Mouse (Mus musculus) heart, embryonic 12.5 days (tissue): Measurements from ENCODE around the gene Iqce. TPM values are rescaled to one million over a fixed set of nuclear protein-coding genes. Genes with fewer than 3 reads are reported as not detected.

Experiments used
- ATAC-seq: fragments of 200-750 bp; cut with Nextera tagmentation; 2 replicates; pipeline ENCODE4 v1.8.0; 2017; ENCODE audit warnings: moderate TSS enrichment, moderate library complexity; ENCODE audit not compliant: insufficient number of reproducible peaks, low FRiP score
- H3K27ac ChIP-seq: fragments of 300-500 bp; sonication (generic); 2 replicates; pipeline ENCODE4 v1.5.1; 2016; ENCODE audit warnings: mild to moderate bottlenecking, moderate library complexity; ENCODE audit not compliant: poor library complexity, severe bottlenecking
- H3K27me3 ChIP-seq: fragments of 300-500 bp; sonication (generic); replicated peaks from 2 replicates; pipeline ENCODE4 v1.6.1; 2016; ENCODE audit warnings: mild to moderate bottlenecking, moderate library complexity
- H3K36me3 ChIP-seq: fragments of 300-500 bp; sonication (generic); 2 replicates; pipeline ENCODE4 v1.6.1; 2016; ENCODE audit warnings: mild to moderate bottlenecking, moderate library complexity
- H3K4me1 ChIP-seq: fragments of 300-500 bp; sonication (generic); replicated peaks from 2 replicates; pipeline ENCODE4 v1.6.1; 2016; ENCODE audit warnings: mild to moderate bottlenecking
- H3K4me2 ChIP-seq: fragments of 300-500 bp; sonication (generic); 2 replicates; pipeline ENCODE4 v1.6.1; 2016; ENCODE audit warnings: mild to moderate bottlenecking, moderate library complexity
- H3K4me3 ChIP-seq: fragments of 300-500 bp; sonication (generic); 2 replicates; pipeline ENCODE4 v1.5.1; 2016; ENCODE audit warnings: mild to moderate bottlenecking
- H3K9ac ChIP-seq: fragments of 300-500 bp; sonication (generic); 2 replicates; pipeline ENCODE4 v1.6.1; 2016; ENCODE audit warnings: mild to moderate bottlenecking, moderate library complexity
- H3K9me3 ChIP-seq: fragments of 300-500 bp; sonication (generic); replicated peaks from 2 replicates; pipeline ENCODE4 v1.6.1; 2016; ENCODE audit warnings: mild to moderate bottlenecking, moderate library complexity
- WGBS: fragments of 180-500 bp; shearing (Covaris S2); methylation state at CpG from one replicate; pipeline ENCODE4 v1.1.7; 2016; 5-methylcytosine and 5-hydroxymethylcytosine counted together
- polyA plus RNA-seq: library from polyadenylated mRNA; unstranded; fragments of >200 nt; fragmentation: Nextera tagmentation; extraction: Ambion mirVana; gene quantifications from 2 replicates; pipeline ENCODE4 v1.2.1, GENCODE M21; 2016

Gene Iqce
- polyA plus RNA-seq, 1 experiment from 2014 or later = 12.4 TPM

GRCm38 (mm10) chr5:140732195-140732594 is 30.0 kb upstream of the Iqce start:
- WGBS = 59% methylated on average over 4 of the region's 4 CpGs
- Histone ChIP-seq H3K27ac (no peak overlapping the region), H3K4me3 (no peak overlapping the region), H3K9me3 (no peaks in the 10 kb centered on the region), H3K36me3 (no peaks in the 10 kb centered on the region), H3K27me3 (peaks cover 32% of the 10 kb centered on the region), H3K9ac (no peak overlapping the region), H3K4me1 (peaks cover 11% of the 10 kb centered on the region), H3K4me2 (no peak overlapping the region)
- ATAC-seq = no peak

GRCm38 (mm10) chr5:140731040-140731797 is 29.0 kb upstream of the Iqce start:
- Histone ChIP-seq H3K4me3 (no peak overlapping the region), H3K27me3 (peaks cover 22% of the 10 kb centered on the region), H3K27ac (no peak overlapping the region), H3K9ac (no peak overlapping the region), H3K4me2 (no peak overlapping the region), H3K9me3 (no peaks in the 10 kb centered on the region), H3K4me1 (peaks cover 11% of the 10 kb centered on the region), H3K36me3 (no peaks in the 10 kb centered on the region)
- 70% methylated on average over 11 of the region's 11 CpGs for WGBS
- no peak for ATAC-seq

GRCm38 (mm10) chr5:140726946-140727740 is 25.0 kb upstream of the Iqce start:
- Histone ChIP-seq H3K4me3 (no peak overlapping the region), H3K36me3 (no peaks in the 10 kb centered on the region), H3K9ac (no peak overlapping the region), H3K4me1 (no peaks in the 10 kb centered on the region), H3K27ac (no peak overlapping the region), H3K27me3 (0 out of 2 replicates have a peak, but pooled peaks cover 6% of the 10 kb centered on the region), H3K9me3 (no peaks in the 10 kb centered on the region), H3K4me2 (no peak overlapping the region)
- 73% methylated on average over 17 of the region's 17 CpGs for WGBS
- no peak for ATAC-seq

- Histone ChIP-seq H3K27ac (no peak overlapping the region), H3K36me3 (no peaks in the 10 kb centered on the region), H3K4me2 (no peak overlapping the region), H3K4me1 (no peaks in the 10 kb centered on the region), H3K9me3 (no peaks in the 10 kb centered on the region), H3K4me3 (no peak overlapping the region), H3K27me3 (0 out of 2 replicates have a peak, but pooled peaks cover 6% of the 10 kb centered on the region), H3K9ac (no peak overlapping the region)
- WGBS = 76% methylated on average over 7 of the region's 7 CpGs
- no peak for ATAC-seq
Observed at GRCm38 (mm10) chr5:140726062-140726839, 24.1 kb upstream of the Iqce start.

GRCm38 (mm10) chr5:140723822-140724221 is 21.6 kb upstream of the Iqce start, which contains the start of gene Amz1:
Gene Amz1 (plus strand): TSS chr5:140724127.
- Histone ChIP-seq H3K9ac (no peak within 1 kb of the TSS), H3K4me2 (no peak within 1 kb of the TSS), H3K4me1 (no peaks in the 10 kb centered on the region), H3K27me3 (0 out of 2 replicates have a peak, but pooled peaks cover 6% of the 10 kb centered on the region), H3K9me3 (0 out of 2 replicates have a peak, but pooled peaks cover 8% of the 10 kb centered on the region), H3K27ac (no peak within 1 kb of the TSS), H3K36me3 (peaks cover 13% of the 10 kb centered on the region), H3K4me3 (no peak within 1 kb of the TSS)
- WGBS = 75% methylated on average over 13 of the region's 13 CpGs
- ATAC-seq = no peak

- H3K4me2 ChIP-seq = no peak overlapping the region
- ATAC-seq = no peak
- peaks cover 30% of the 10 kb centered on the region for H3K36me3 ChIP-seq
- 0 out of 2 replicates have a peak, but pooled peaks cover 8% of the 10 kb centered on the region for H3K9me3 ChIP-seq
- H3K4me1 ChIP-seq = no peaks in the 10 kb centered on the region
- no peak overlapping the region for H3K27ac ChIP-seq
- H3K27me3 ChIP-seq = 0 out of 2 replicates have a peak, but pooled peaks cover 6% of the 10 kb centered on the region
- 75% methylated on average over 3 of the region's 3 CpGs for WGBS
- no peak overlapping the region for H3K9ac ChIP-seq
- no peak overlapping the region for H3K4me3 ChIP-seq
Observed at GRCm38 (mm10) chr5:140722121-140722520, 19.9 kb upstream of the Iqce start.

- H3K9me3 ChIP-seq = 0 out of 2 replicates have a peak, but pooled peaks cover 8% of the 10 kb centered on the region
- H3K4me1 ChIP-seq = no peaks in the 10 kb centered on the region
- WGBS = 77% methylated on average over 7 of the region's 7 CpGs
- H3K27ac ChIP-seq = no peak overlapping the region
- no peak for ATAC-seq
- H3K9ac ChIP-seq = no peak overlapping the region
- no peak overlapping the region for H3K4me2 ChIP-seq
- H3K36me3 ChIP-seq = peaks cover 44% of the 10 kb centered on the region
- 0 out of 2 replicates have a peak, but pooled peaks cover 6% of the 10 kb centered on the region for H3K27me3 ChIP-seq
- no peak overlapping the region for H3K4me3 ChIP-seq
Observed at GRCm38 (mm10) chr5:140720773-140721172, 18.6 kb upstream of the Iqce start.

GRCm38 (mm10) chr5:140711040-140711439 is 8.9 kb upstream of the Iqce start:
- 83% methylated on average over 5 of the region's 5 CpGs for WGBS
- no peak for ATAC-seq
- Histone ChIP-seq H3K4me3 (no peak overlapping the region), H3K9ac (no peak overlapping the region), H3K9me3 (no peaks in the 10 kb centered on the region), H3K27me3 (no peaks in the 10 kb centered on the region), H3K27ac (no peak overlapping the region), H3K36me3 (peaks cover 80% of the 10 kb centered on the region), H3K4me2 (no peak overlapping the region), H3K4me1 (peaks cover 1% of the 10 kb centered on the region)

GRCm38 (mm10) chr5:140710315-140710714 is 8.1 kb upstream of the Iqce start:
- Histone ChIP-seq H3K4me3 (no peak overlapping the region), H3K4me2 (no peak overlapping the region), H3K4me1 (peaks cover 8% of the 10 kb centered on the region), H3K9me3 (no peaks in the 10 kb centered on the region), H3K9ac (no peak overlapping the region), H3K36me3 (peaks cover 73% of the 10 kb centered on the region), H3K27ac (no peak overlapping the region), H3K27me3 (no peaks in the 10 kb centered on the region)
- 87% methylated on average over 6 of the region's 6 CpGs for WGBS
- ATAC-seq = no peak

GRCm38 (mm10) chr5:140705501-140706171 is 3.5 kb upstream of the Iqce start:
- Histone ChIP-seq H3K9me3 (no peaks in the 10 kb centered on the region), H3K9ac (peak overlapping the region; percentile 85), H3K4me1 (peaks cover 25% of the 10 kb centered on the region), H3K4me3 (peak overlapping the region; percentile 65), H3K4me2 (peak overlapping the region; percentile 90), H3K27ac (peak overlapping the region; percentile 83), H3K27me3 (no peaks in the 10 kb centered on the region), H3K36me3 (peaks cover 29% of the 10 kb centered on the region)
- no peak for ATAC-seq
- 51% methylated on average over 7 of the region's 7 CpGs for WGBS
